Mouse (Mus musculus) heart, postnatal 0 days (tissue): ENCODE results near the gene Ager.

Source experiments
- CTCF ChIP-seq: IDR thresholded peaks from 2 replicates; pipeline ENCODE4 v1.5.1; 2016; ENCODE audit warnings: antibody characterized with exemption, control low read depth, low read depth
- EP300 ChIP-seq: IDR thresholded peaks from 2 replicates; pipeline ENCODE4 v1.6.1; 2016; ENCODE audit warnings: antibody characterized with exemption, low read depth

DNA sequence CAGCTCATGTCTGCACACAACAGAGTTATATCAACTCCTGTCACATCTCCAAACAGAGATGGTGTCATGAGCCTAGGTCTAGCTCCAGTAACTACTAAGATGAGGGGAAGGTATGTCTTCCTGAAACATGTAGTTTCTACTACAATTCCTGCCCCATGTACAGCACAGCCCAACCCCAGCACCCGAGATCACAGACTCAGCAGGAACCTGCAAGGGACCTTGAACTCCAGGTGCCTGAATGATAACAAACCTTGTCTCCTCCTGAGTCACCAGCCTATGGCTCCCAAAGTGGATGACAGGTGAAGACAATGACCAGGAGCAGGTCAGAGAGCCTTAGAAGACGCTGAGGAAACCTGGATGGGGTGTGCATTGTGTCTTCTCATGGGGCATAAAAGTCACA lies 47.8 kb upstream of the Ager start:
- TF ChIP-seq CTCF (no peak), EP300 (no peak)
